Comparison of ENCODE assay signal across 9 mouse cellular contexts in the genomic region with DNA sequence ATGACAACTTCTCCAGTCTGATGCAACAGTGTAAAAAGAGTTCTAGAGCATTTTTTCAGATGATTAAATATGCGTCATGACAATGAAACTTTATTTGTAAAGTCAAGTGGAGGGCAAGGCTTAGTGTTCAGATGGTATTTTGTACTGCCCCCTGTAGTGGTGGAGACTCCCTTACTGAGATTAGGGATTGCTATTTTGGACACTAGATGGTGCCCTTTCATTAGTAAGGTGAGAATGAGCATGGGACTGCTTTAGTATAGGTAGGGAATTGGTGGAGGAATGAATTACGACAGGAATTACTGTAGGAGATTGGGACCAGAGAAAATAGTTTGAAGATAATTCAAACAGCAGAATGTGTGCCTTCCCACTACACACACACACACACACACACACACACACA.
DNase-seq lines count a peak whose midpoint lies in the region; ATAC-seq and TF ChIP-seq lines count a peak whose summit lies in the region.
"Had no signal": no experiment of that assay in that cellular context is flagged by ENCODE, and none has a peak within 500 bp of the region (broad histone marks: within the 10 kb centered on the region; RNA-seq: fewer than 3 reads in every experiment).

No protein-coding gene starts in this region.

- 35% methylated on average over 2 of the region's 2 CpGs for WGBS in midbrain, embryonic 13.5 days
- 29% methylated on average over 2 of the region's 2 CpGs for WGBS in midbrain, embryonic 10.5 days
- WGBS in midbrain, postnatal 0 days = 14% methylated on average over 2 of the region's 2 CpGs

- TF ChIP-seq CTCF in midbrain, postnatal 0 days (IDR thresholded peaks at IDR 0.05) = peak; percentile 91

- H3K9me3 ChIP-seq in midbrain, embryonic 13.5 days = no peaks in the 10 kb centered on the region
- H3K9me3 ChIP-seq in midbrain, embryonic 10.5 days (replicated peaks) = no peaks in the 10 kb centered on the region
- no peaks in the 10 kb centered on the region for H3K9me3 ChIP-seq in midbrain, postnatal 0 days (ENCODE audit: low read length)

- peak; percentile 1 for DNase-seq in gastrocnemius, adult 18-20 months (ENCODE audit: low spot score)
- DNase-seq in gastrocnemius, postnatal 4 days (ENCODE audit: low spot score in 2 of 2) = no peak
- no peak for DNase-seq in midbrain, embryonic 10.5 days (ENCODE audit: low spot score)
- peak; percentile 5 for DNase-seq in fibroblast of lung, adult 2 months (ENCODE audit: low read depth)
- DNase-seq in midbrain, postnatal 0 days (ENCODE audit: low spot score) = peak; percentile 83
- DNase-seq in gastrocnemius, adult 8-10 months (ENCODE audit: low spot score in 2 of 2) = no peak
- no peak for DNase-seq in adipocyte (ENCODE audit: low spot score)

- no peaks in the 10 kb centered on the region for H3K4me1 ChIP-seq in midbrain, embryonic 13.5 days (replicated peaks)
- no peaks in the 10 kb centered on the region for H3K4me1 ChIP-seq in midbrain, embryonic 10.5 days
- H3K4me1 ChIP-seq in midbrain, postnatal 0 days (ENCODE audit: insufficient read depth, low read length) = no peaks in the 10 kb centered on the region

- no peak overlapping the region for H3K4me3 ChIP-seq in midbrain, embryonic 13.5 days (replicated peaks)
- no peak overlapping the region for H3K4me3 ChIP-seq in midbrain, embryonic 10.5 days
- no peak overlapping the region for H3K4me3 ChIP-seq in midbrain, postnatal 0 days (ENCODE audit: low read depth, low read length)

- no peak overlapping the region for H3K27ac ChIP-seq in midbrain, embryonic 13.5 days
- H3K27ac ChIP-seq in midbrain, embryonic 10.5 days (replicated peaks) = no peak overlapping the region
- no peak overlapping the region for H3K27ac ChIP-seq in midbrain, postnatal 0 days (ENCODE audit: low read depth, low read length)

- H3K9ac ChIP-seq in midbrain, embryonic 13.5 days (replicated peaks) = no peak overlapping the region
- no peak overlapping the region for H3K9ac ChIP-seq in midbrain, postnatal 0 days (replicated peaks; ENCODE audit: low read length, poor library complexity, severe bottlenecking)

- no peaks in the 10 kb centered on the region for H3K36me3 ChIP-seq in midbrain, embryonic 13.5 days
- no peaks in the 10 kb centered on the region for H3K36me3 ChIP-seq in midbrain, embryonic 10.5 days
- H3K36me3 ChIP-seq in midbrain, postnatal 0 days (ENCODE audit: insufficient read depth, low read length) = no peaks in the 10 kb centered on the region
- H3K36me3 ChIP-seq: G1E had no signal

- peak; percentile 72; the same call in 1 of the 2 replicates for ATAC-seq in midbrain, embryonic 13.5 days
- ATAC-seq in midbrain, postnatal 0 days (ENCODE audit: low FRiP score) = no peak

- no peak overlapping the region for H3K4me2 ChIP-seq in midbrain, embryonic 13.5 days (replicated peaks)
- no peak overlapping the region for H3K4me2 ChIP-seq in midbrain, postnatal 0 days (ENCODE audit: low read depth, low read length, poor library complexity, severe bottlenecking)

- H3K27me3 ChIP-seq in midbrain, embryonic 13.5 days = 0 out of 2 replicates have a peak, but pooled peaks cover 3% of the 10 kb centered on the region
- H3K27me3 ChIP-seq in midbrain, embryonic 10.5 days (ENCODE audit: low read depth, poor library complexity, severe bottlenecking) = no peaks in the 10 kb centered on the region
- H3K27me3 ChIP-seq in midbrain, postnatal 0 days (ENCODE audit: insufficient read depth, low read length) = no peaks in the 10 kb centered on the region

Comparison
In these comparisons a context has a peak if more than half of its experiments do, and no peak if none do; other contexts are left out.
1. DNase-seq: peak in gastrocnemius, adult 18-20 months (single experiment), fibroblast of lung, adult 2 months (single experiment) and midbrain, postnatal 0 days (single experiment); none in gastrocnemius, postnatal 4 days (0 of 2), midbrain, embryonic 10.5 days (single experiment), gastrocnemius, adult 8-10 months (0 of 2) and adipocyte (single experiment).